Mouse (Mus musculus): ENCODE measurements around the gene Nhp2.

- no peak for TF ChIP-seq CTCF (conservative IDR thresholded peaks at IDR 0.05; ENCODE audit: low read length)
- no peak; the same call in 1 of the 2 replicates for TF ChIP-seq NANOG (IDR thresholded peaks at IDR 0.05; ENCODE audit: borderline replicate concordance, low read length)
- TF ChIP-seq POU5F1 (IDR thresholded peaks at IDR 0.05; ENCODE audit: borderline replicate concordance, low read length): no peak
Measured at GRCm38 (mm10) chr11:51633721-51634120, 14.2 kb downstream of the Nhp2 start.

All from E14TG2a.4 (cell line).